Mouse (Mus musculus) embryo, embryonic 10 days (tissue): ENCODE data around the gene Dab2ip.
A peak's percentile ranks its signal among the peaks of the same experiment; 100 is the strongest.

Source experiments
- DNase-seq: peaks from one replicate; pipeline ENCODE4 v3.0.0-alpha.2; 2015; ENCODE audit warnings: low spot score

The Dab2ip gene

GRCm38 (mm10) chr2:35716175-35716574 lies 158.1 kb downstream of the Dab2ip start:
- DNase-seq: no peak

GRCm38 (mm10) chr2:35718003-35718500 lies 160.0 kb downstream of the Dab2ip start:
- DNase-seq: no peak

- no peak for DNase-seq
Measured at GRCm38 (mm10) chr2:35718662-35719061, 160.6 kb downstream of the Dab2ip start.

GRCm38 (mm10) chr2:35719230-35720005 lies 161.4 kb downstream of the Dab2ip start:
- no peak for DNase-seq

- no peak for DNase-seq
Measured at GRCm38 (mm10) chr2:35720104-35720503, 162.0 kb downstream of the Dab2ip start.

GRCm38 (mm10) chr2:35720550-35720949 lies 162.5 kb downstream of the Dab2ip start:
- no peak for DNase-seq

- no peak for DNase-seq
Measured at GRCm38 (mm10) chr2:35720956-35721355, 162.9 kb downstream of the Dab2ip start.

GRCm38 (mm10) chr2:35722821-35723220 lies 164.8 kb downstream of the Dab2ip start:
- no peak for DNase-seq

- no peak for DNase-seq
Measured at GRCm38 (mm10) chr2:35723267-35723666, 165.2 kb downstream of the Dab2ip start.

- DNase-seq: no peak
Measured at GRCm38 (mm10) chr2:35723691-35724090, 165.6 kb downstream of the Dab2ip start.

- DNase-seq: no peak
Measured at GRCm38 (mm10) chr2:35728633-35729032, 170.6 kb downstream of the Dab2ip start.

GRCm38 (mm10) chr2:35729077-35730065 lies 171.3 kb downstream of the Dab2ip start:
- DNase-seq: peak; percentile 88

GRCm38 (mm10) chr2:35731671-35732449 lies 173.8 kb downstream of the Dab2ip start:
- no peak for DNase-seq

- no peak for DNase-seq
Measured at GRCm38 (mm10) chr2:35735001-35735400, 176.9 kb downstream of the Dab2ip start.

GRCm38 (mm10) chr2:35736061-35736460 lies 178.0 kb downstream of the Dab2ip start:
- no peak for DNase-seq

- DNase-seq: no peak
Measured at GRCm38 (mm10) chr2:35737467-35738027, 179.5 kb downstream of the Dab2ip start.

- DNase-seq: peak; percentile 58
Measured at GRCm38 (mm10) chr2:35739669-35740254, 181.7 kb downstream of the Dab2ip start.

GRCm38 (mm10) chr2:35745876-35746275 lies 187.8 kb downstream of the Dab2ip start:
- no peak for DNase-seq

- no peak for DNase-seq
Measured at GRCm38 (mm10) chr2:35746638-35747037, 188.6 kb downstream of the Dab2ip start.

- no peak for DNase-seq
Measured at GRCm38 (mm10) chr2:35747371-35748035, 189.4 kb downstream of the Dab2ip start.
